Mouse (Mus musculus): ENCODE results near the gene Gnb1. TPM values are rescaled to one million over a fixed set of nuclear protein-coding genes. Genes with fewer than 3 reads are reported as not detected.

The Gnb1 gene
- total and polyA plus RNA-seq, 3 experiments: 43.2 to 604 (median 136) TPM

DNA sequence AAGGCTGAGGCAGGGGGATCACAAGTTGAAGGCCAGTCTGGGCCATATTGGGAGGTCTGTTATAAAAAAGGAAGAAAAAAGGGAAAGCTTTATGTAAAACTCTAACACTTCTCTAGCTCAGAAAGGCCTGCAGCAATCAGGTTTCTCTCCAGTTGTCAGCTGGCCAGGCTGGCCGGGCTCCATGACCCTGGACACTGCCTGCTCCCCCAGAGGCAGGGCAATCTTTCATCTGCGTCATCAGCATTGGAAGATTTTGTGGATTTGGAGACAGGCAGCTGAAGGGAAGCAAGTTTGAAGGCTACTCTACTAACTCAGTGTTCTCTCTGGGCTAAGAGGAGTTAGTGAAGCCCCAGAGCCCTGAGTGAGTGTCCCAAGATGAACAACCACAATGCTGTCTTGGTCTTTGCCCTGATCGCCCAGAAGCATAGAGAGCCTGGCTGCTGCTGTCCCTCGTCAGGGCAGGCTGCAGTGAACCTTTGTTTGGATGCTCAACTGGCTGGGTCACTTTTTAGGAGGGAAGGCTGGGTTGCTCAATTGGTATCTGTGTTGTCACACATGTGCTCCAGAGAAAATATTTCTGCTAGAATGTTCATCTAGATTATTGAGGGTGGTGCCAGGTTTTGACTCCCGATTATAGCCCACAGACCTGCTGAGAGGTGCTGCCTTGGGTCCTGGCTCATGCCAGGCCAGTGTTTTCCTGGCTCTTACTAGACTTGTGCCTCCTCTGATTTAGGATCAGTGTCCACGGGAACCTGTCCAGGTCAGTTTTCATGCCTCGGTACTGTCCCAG, 87.4 kb downstream of the Gnb1 start:
- no peak overlapping the region for H3K4me3 ChIP-seq (ENCODE audit: low read depth, low read length)
- H3K4me1 ChIP-seq (ENCODE audit: insufficient read depth, low read depth, low read length): peaks cover 29% of the 10 kb centered on the region
- ATAC-seq (ENCODE audit: extremely low read depth, insufficient number of reproducible peaks, low FRiP score, poor library complexity, severe bottlenecking): no peak
- no peak for DNase-seq (ENCODE audit: low spot score)
- H3K27me3 ChIP-seq (ENCODE audit: insufficient read depth, low read length): no peaks in the 10 kb centered on the region
- H3K36me3 ChIP-seq (replicated peaks): peaks cover 84% of the 10 kb centered on the region
- TF ChIP-seq TAL1 (conservative IDR thresholded peaks at IDR 0.05; ENCODE audit: low read depth, low read length): no peak
- no peak for TF ChIP-seq GATA2 (IDR thresholded peaks at IDR 0.05; ENCODE audit: borderline replicate concordance, low read depth, low read length)
- TF ChIP-seq GATA1 (IDR thresholded peaks at IDR 0.05; ENCODE audit: borderline replicate concordance, low read length): no peak
- no peak for TF ChIP-seq POLR2AphosphoS5 (IDR thresholded peaks at IDR 0.05; ENCODE audit: insufficient replicate concordance, low read depth, low read length)
- no peak for TF ChIP-seq CTCF (IDR thresholded peaks at IDR 0.05; ENCODE audit: low read depth, low read length)
- H3K9me3 ChIP-seq (replicated peaks): no peaks in the 10 kb centered on the region

DNA sequence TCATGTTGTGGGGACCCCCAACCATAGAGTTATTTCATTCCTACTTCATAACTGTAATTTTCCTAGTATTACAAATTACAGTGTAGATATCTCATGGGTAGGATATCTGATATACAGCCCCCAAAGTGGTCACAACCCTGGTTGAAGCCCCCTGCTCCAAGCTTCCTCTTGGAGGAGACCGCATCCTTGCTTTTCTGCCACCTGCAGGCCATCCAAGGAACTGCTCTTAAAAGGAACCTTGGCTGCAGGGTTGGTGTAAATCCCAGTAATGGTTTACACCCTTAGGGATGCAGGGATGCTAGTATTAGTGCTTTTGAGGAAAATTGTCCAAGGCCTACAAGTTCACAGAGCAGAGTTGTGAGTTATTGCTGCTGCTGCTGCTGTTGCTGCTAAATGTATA, 89.3 kb downstream of the Gnb1 start:
- peaks cover 18% of the 10 kb centered on the region for H3K4me1 ChIP-seq (ENCODE audit: insufficient read depth, low read depth, low read length)
- DNase-seq (ENCODE audit: low spot score) (peak; percentile 43), ATAC-seq (ENCODE audit: extremely low read depth, insufficient number of reproducible peaks, low FRiP score, poor library complexity, severe bottlenecking) (no peak)
- H3K27me3 ChIP-seq (ENCODE audit: insufficient read depth, low read length): no peaks in the 10 kb centered on the region
- H3K4me3 ChIP-seq (ENCODE audit: low read depth, low read length): no peak overlapping the region
- TF ChIP-seq CTCF (IDR thresholded peaks at IDR 0.05; ENCODE audit: low read depth, low read length) (peak; percentile 79), TAL1 (conservative IDR thresholded peaks at IDR 0.05; ENCODE audit: low read depth, low read length) (no peak)
- H3K36me3 ChIP-seq (replicated peaks): peaks cover 92% of the 10 kb centered on the region
- no peaks in the 10 kb centered on the region for H3K9me3 ChIP-seq (replicated peaks)

DNA sequence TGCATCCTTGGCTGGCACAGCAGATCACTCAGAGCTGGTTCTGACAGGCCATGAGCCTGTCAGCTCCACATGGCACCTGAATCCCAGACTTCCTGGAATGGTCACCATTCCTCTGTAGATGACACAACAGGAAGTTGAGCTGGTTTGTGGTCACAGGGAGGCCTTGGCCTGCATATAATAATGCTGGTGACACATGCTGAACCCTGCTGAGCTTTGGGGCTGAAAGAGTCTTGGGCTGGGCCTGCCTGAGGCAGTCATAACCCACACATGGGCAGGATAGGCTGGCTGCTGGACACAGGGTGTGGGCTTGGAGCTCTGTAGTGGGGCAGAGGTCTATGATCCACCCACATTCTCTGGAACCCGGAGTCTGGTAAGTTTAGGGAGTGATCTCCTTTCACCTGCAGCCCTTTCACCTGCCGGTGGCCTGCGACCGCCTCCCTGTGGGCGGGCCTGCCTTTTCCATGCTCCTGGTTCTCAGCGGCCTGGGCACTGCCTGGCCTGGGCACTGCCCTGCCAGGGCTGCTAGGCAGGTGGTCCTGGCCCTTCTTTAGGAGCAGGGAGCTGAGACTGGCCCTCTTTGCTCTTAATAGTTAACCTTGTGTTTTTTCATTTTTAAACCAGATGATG, 91.2 kb downstream of the Gnb1 start:
- ATAC-seq (ENCODE audit: extremely low read depth, insufficient number of reproducible peaks, low FRiP score, poor library complexity, severe bottlenecking): no peak; the same call in 1 of the 2 replicates
- H3K36me3 ChIP-seq (replicated peaks): peaks cover 95% of the 10 kb centered on the region

DNA sequence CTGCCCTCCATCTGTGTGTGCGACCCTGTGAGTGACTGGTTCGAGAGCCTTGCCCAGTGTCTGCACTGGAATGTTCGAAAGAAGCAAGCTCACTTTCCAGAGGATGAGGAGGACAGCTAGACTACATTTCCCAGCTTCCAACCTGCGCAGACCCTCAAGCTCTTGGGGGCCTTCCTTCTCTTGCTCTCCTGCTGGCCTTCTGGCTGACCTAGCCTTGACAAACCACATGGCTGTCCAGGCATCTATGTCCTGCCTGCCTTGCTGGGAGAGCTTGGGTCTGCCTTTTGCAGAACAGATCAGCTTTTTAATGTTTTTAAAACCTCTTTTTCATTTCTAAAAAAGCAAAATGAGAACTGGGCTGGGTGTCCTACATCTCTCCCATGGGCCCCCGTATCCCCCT, 98.2 kb downstream of the Gnb1 start:
- ATAC-seq (ENCODE audit: extremely low read depth, insufficient number of reproducible peaks, low FRiP score, poor library complexity, severe bottlenecking) (no peak), DNase-seq (ENCODE audit: low spot score) (no peak)
- Histone ChIP-seq H3K4me1 (ENCODE audit: insufficient read depth, low read depth, low read length) (peaks cover 14% of the 10 kb centered on the region; the same call in 1 of the 2 replicates), H3K27me3 (ENCODE audit: insufficient read depth, low read length) (no peaks in the 10 kb centered on the region), H3K4me3 (ENCODE audit: low read depth, low read length) (no peak overlapping the region), H3K9me3 (replicated peaks) (no peaks in the 10 kb centered on the region), H3K36me3 (replicated peaks) (peaks cover 79% of the 10 kb centered on the region)
- TF ChIP-seq CTCF (IDR thresholded peaks at IDR 0.05; ENCODE audit: low read depth, low read length) (no peak), TAL1 (conservative IDR thresholded peaks at IDR 0.05; ENCODE audit: low read depth, low read length) (no peak), POLR2AphosphoS5 (IDR thresholded peaks at IDR 0.05; ENCODE audit: insufficient replicate concordance, low read depth, low read length) (no peak), GATA2 (IDR thresholded peaks at IDR 0.05; ENCODE audit: borderline replicate concordance, low read depth, low read length) (no peak), GATA1 (IDR thresholded peaks at IDR 0.05; ENCODE audit: borderline replicate concordance, low read length) (no peak)

More for the DNA sequence above, 91.2 kb downstream of the Gnb1 start:
- no peak for DNase-seq (ENCODE audit: low spot score)
- TF ChIP-seq POLR2AphosphoS5 (IDR thresholded peaks at IDR 0.05; ENCODE audit: insufficient replicate concordance, low read depth, low read length) (no peak), GATA2 (IDR thresholded peaks at IDR 0.05; ENCODE audit: borderline replicate concordance, low read depth, low read length) (no peak), CTCF (IDR thresholded peaks at IDR 0.05; ENCODE audit: low read depth, low read length) (no peak), GATA1 (IDR thresholded peaks at IDR 0.05; ENCODE audit: borderline replicate concordance, low read length) (no peak), TAL1 (conservative IDR thresholded peaks at IDR 0.05; ENCODE audit: low read depth, low read length) (no peak)
- H3K27me3 ChIP-seq (ENCODE audit: insufficient read depth, low read length): no peaks in the 10 kb centered on the region
- H3K4me1 ChIP-seq (ENCODE audit: insufficient read depth, low read depth, low read length): peaks cover 18% of the 10 kb centered on the region
- H3K4me3 ChIP-seq (ENCODE audit: low read depth, low read length): no peak overlapping the region
- H3K9me3 ChIP-seq (replicated peaks): no peaks in the 10 kb centered on the region

GRCm38 (mm10) chr4:155591012-155591719, 100.0 kb downstream of the Gnb1 start:
- no peaks in the 10 kb centered on the region for H3K9me3 ChIP-seq (replicated peaks)
- no peaks in the 10 kb centered on the region for H3K27me3 ChIP-seq (ENCODE audit: insufficient read depth, low read length)
- no peak for DNase-seq (ENCODE audit: low spot score)
- no peak for ATAC-seq (ENCODE audit: extremely low read depth, insufficient number of reproducible peaks, low FRiP score, poor library complexity, severe bottlenecking)
- peaks cover 29% of the 10 kb centered on the region for H3K4me1 ChIP-seq (ENCODE audit: insufficient read depth, low read depth, low read length)
- H3K4me3 ChIP-seq (ENCODE audit: low read depth, low read length): no peak overlapping the region
- no peak for TF ChIP-seq POLR2AphosphoS5 (IDR thresholded peaks at IDR 0.05; ENCODE audit: insufficient replicate concordance, low read depth, low read length)
- no peak for TF ChIP-seq TAL1 (conservative IDR thresholded peaks at IDR 0.05; ENCODE audit: low read depth, low read length)
- TF ChIP-seq GATA1 (IDR thresholded peaks at IDR 0.05; ENCODE audit: borderline replicate concordance, low read length): no peak
- TF ChIP-seq CTCF (IDR thresholded peaks at IDR 0.05; ENCODE audit: low read depth, low read length): no peak
- TF ChIP-seq GATA2 (IDR thresholded peaks at IDR 0.05; ENCODE audit: borderline replicate concordance, low read depth, low read length): no peak
- H3K36me3 ChIP-seq (replicated peaks): peaks cover 61% of the 10 kb centered on the region

- Histone ChIP-seq H3K9me3 (replicated peaks) (no peaks in the 10 kb centered on the region), H3K4me1 (ENCODE audit: insufficient read depth, low read depth, low read length) (peaks cover 55% of the 10 kb centered on the region), H3K27me3 (ENCODE audit: insufficient read depth, low read length) (no peaks in the 10 kb centered on the region), H3K36me3 (replicated peaks) (peaks cover 35% of the 10 kb centered on the region), H3K4me3 (ENCODE audit: low read depth, low read length) (no peak overlapping the region)
- DNase-seq (ENCODE audit: low spot score) (no peak), ATAC-seq (ENCODE audit: extremely low read depth, insufficient number of reproducible peaks, low FRiP score, poor library complexity, severe bottlenecking) (no peak)
- TF ChIP-seq POLR2AphosphoS5 (IDR thresholded peaks at IDR 0.05; ENCODE audit: insufficient replicate concordance, low read depth, low read length) (no peak), GATA1 (IDR thresholded peaks at IDR 0.05; ENCODE audit: borderline replicate concordance, low read length) (no peak), GATA2 (IDR thresholded peaks at IDR 0.05; ENCODE audit: borderline replicate concordance, low read depth, low read length) (no peak)
Observed at GRCm38 (mm10) chr4:155593780-155594179, 102.6 kb downstream of the Gnb1 start.

Data from G1E (cell line).